Mouse (Mus musculus) heart, postnatal 25 days (tissue): ENCODE measurements at regions not wholly inside any gene's neighbourhood (a gene's known extent, or its start where the extent isn't known, plus 50 kb on each side); places are given as distances from the start of the nearest gene placed in this dataset.

Experiments
- DNase-seq: peaks from one replicate; pipeline ENCODE4 v3.0.0; 2022; ENCODE audit warnings: low spot score
- intact Hi-C: fragments of 180-260 bp; cut with DNase I; formaldehyde crosslinking; loops from one replicate; pipeline ENCODE4 v1.15.1; 2025

- DNase-seq = no peak
- intact Hi-C loops = no loop called here
Observed at GRCm38 (mm10) chr1:194231206-194231605, 386.8 kb upstream of the Plxna2 start.

- no peak for DNase-seq
- intact Hi-C loops = no loop called here
Observed at GRCm38 (mm10) chr1:194226550-194227160, 391.4 kb upstream of the Plxna2 start.

DNA sequence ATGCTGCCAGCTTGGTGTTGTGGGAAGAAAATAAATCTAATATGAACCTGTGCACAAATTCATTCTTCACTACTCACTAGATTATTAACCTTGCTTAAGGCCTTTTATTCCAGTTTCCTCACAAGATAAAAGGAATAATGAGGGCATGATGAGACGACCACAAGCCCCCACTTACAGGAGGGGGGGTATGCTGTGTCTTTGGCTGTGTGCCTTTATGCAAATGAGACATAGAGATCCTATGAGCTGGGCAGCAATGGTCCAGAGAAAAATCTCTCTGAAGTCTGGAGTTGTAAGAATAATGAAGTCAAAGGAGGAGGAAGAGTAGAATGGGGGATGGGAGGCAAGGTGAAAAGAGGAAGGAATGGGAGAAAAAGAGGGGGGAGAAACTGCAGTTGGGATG lies 392.2 kb upstream of the Plxna2 start:
- intact Hi-C loops = no loop called here
- no peak for DNase-seq

DNA sequence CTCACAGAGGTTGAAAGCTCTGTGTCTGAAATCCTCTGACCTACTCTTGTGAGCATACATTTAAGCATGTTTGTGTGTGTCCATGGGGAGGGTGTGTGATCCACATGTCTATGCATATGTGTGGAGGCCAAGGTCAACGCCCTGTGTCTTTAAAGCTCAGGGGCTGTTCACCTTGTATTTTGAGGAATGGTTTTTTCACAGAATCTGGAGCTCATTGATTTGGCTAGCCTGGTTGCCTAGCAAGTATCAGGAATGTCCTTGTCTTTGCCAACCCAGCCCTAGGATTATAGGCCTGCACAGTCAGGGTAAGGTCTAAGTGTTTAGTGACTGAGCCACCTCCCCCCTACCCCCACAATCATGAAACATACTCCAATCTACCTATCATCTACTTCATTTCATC lies 394.0 kb upstream of the Plxna2 start:
- DNase-seq = no peak
- intact Hi-C loops = loop anchor here (5.0 kb wide), 1 partner anchor 527 kb away; no protein-coding TSS in a partner anchor

GRCm38 (mm10) chr1:194223610-194224009 lies 394.4 kb upstream of the Plxna2 start:
- no peak for DNase-seq
- intact Hi-C loops = loop anchor here (2.0 to 5.0 kb wide), 3 partner anchors 526 to 837 kb away; no protein-coding TSS in a partner anchor

- DNase-seq = peak; percentile 53
- intact Hi-C loops = loop anchor here (2.0 to 5.0 kb wide), 3 partner anchors 526 to 836 kb away; no protein-coding TSS in a partner anchor
Observed at GRCm38 (mm10) chr1:194223015-194223414, 395.0 kb upstream of the Plxna2 start.

DNA sequence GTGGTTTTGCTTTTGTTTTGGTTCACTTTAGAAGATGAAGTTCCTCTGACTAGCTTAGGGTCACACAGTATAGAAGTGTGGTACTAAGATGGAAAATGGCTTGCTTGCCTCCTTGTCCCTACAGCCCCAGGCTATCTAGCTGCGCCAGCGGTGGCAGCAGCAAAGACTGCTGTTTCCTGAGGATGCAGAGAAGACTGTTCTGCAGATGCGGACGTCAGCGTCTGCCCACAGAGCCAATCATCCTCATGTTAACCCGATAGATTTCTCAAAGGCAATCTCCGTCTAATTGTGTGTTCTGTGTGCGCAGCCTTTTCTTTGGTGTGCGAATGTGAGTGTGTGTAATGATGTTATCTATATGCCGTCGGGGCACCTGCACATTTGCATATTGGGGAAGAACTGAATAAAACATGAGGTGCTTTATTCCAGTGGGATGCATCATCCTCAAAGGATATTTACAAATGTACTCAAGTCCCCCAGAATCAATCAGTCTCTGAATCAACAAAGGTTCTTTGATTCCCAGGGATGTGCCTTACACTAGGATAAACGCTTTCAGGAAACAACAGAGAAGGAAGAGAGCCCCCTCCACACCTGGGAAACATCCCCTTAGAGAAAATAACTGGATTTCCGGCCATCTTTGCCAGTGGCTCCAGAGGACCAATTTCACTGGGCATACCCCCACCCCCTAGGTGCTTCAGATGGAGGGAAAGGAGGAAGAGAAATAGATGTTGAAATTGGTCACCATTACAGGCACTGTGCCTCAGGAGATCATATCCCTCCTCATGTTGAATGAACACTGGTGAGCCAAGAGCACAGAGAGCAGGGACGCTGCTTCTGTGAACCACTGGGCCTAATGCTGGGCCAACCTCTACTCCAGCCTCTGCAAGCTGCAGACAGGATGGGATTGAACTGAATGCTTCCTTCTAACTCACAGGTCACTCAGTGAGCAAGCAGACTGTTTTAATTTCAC lies 409.7 kb upstream of the Plxna2 start:
- no peak for DNase-seq
- intact Hi-C loops = no loop called here

GRCm38 (mm10) chr1:194197516-194197915 lies 420.5 kb upstream of the Plxna2 start:
- DNase-seq = peak; percentile 4

DNA sequence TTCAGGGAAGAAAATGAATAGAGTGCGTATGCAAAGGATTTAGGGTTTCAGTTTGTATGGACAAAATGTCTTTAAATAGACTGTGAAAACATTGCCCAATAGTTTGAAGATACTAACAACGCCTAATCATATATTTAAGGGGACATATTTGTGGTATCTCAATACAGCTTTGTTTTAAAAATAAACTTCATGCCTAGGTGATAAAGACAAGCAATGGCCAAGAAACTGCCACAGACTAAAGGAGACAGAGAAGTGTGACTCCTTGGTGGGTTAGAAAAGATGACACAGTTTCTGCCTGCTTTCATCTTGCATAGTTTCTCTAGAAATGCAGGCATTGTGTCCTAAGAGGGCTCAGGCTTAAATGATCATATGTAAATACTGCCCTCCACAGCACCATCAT lies 435.7 kb upstream of the Plxna2 start:
- intact Hi-C loops = no loop called here

More at GRCm38 (mm10) chr1:194197516-194197915, 420.5 kb upstream of the Plxna2 start:
- intact Hi-C loops = no loop called here

DNA sequence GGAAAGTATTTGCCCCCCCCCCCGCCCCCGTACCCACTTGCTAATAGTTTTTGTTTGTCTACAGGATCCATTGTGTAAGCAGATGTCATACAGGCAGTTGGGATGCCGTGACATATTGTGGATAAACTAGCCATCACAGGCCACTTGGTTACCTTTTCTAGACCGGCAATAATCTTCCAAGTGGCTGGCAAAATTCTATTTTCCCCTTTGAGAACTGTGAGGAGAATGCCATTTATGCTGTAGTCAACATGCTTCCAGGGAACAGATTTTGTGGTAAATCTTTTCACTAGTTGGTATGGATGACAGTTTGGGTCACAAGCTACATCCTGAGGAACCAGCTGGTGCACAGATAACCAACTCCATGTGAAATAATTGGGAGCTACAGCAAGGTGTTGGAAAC lies 456.5 kb upstream of the Plxna2 start:
- intact Hi-C loops = no loop called here

More for the DNA sequence above, 435.7 kb upstream of the Plxna2 start:
- no peak for DNase-seq

GRCm38 (mm10) chr1:194160761-194161461 lies 457.1 kb upstream of the Plxna2 start:
- DNase-seq = no peak
- intact Hi-C loops = no loop called here

More for the DNA sequence above, 456.5 kb upstream of the Plxna2 start:
- no peak for DNase-seq

DNA sequence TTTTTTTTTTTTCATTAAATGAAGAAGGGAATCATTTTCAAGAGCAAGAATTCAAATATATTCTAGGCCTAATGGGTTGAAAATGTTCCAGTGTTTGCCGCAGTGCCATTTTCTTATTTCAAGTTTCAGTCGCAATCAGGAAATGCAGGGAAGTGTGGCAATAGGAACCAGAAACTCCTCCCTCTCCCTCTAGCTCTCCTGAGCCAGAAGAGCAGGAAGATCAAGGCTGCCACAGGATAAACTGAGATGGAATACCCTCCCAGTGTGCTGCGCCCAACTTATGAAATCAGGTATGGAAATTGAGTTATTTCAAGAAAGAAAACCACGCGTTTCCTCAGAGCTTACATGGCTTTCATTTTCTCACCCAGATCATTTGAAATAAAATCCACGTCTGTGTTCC lies 460.8 kb upstream of the Plxna2 start:
- intact Hi-C loops = no loop called here
- no peak for DNase-seq

GRCm38 (mm10) chr1:194148416-194149364 lies 469.3 kb upstream of the Plxna2 start:
- intact Hi-C loops = no loop called here
- no peak for DNase-seq

DNA sequence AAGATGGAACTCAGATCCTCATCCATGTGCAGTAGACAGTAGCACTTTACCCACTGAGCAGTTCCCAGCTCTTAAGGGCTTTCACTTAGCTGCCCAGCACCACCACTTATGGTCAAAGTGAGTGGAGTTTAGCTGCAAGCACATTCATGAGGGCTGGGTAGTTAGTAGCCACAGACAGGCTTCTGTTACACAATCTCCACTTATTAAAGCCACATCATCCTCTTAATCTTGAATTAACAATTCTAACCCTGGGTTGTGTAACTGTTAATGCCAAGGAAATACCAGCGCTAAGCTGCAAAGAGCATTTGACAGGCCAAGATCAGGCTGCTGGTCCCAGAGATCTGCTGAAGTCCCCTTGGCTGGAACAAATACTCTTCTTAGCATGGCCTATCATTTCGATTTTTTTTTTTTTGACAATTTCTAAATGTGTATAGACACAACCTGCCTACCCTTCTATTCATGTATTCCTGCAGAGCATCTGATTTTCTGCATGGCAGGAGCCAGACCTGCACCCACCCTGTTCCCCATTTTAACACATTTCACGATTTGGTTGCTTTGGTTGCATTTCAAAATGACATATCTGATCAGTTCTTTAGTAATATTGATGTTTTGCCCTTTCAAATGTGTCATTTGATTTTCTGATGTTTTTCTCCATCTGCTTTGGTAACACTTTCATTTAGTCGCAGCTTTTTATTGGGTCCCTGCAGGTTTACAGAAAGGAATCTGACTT lies 500.2 kb upstream of the Plxna2 start:
- no peak for DNase-seq
- intact Hi-C loops = no loop called here

- DNase-seq = no peak
- intact Hi-C loops = no loop called here
Observed at GRCm38 (mm10) chr1:194114399-194114798, 503.6 kb upstream of the Plxna2 start.

DNA sequence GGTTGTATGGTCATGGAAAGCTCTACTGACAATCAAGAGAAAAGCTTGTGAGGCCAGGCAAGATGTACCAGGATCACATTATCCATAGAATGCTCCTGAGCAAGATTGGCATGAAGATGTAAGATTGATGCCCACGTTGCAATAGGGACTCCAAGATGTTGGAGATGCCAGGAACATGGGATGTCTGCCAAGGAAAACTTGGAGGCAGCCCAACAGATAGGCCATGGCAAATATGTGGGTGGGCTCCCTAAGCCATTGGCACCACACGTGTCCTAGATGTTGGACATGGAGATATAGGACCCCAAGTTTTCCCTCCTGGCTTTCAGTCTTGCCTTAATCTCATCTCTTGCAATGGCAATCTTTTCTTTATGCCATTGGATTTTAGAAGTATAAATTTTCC lies 506.1 kb upstream of the Plxna2 start:
- intact Hi-C loops = no loop called here
- DNase-seq = no peak

GRCm38 (mm10) chr1:194109172-194110071 lies 508.6 kb upstream of the Plxna2 start:
- intact Hi-C loops = no loop called here
- no peak for DNase-seq

GRCm38 (mm10) chr1:194108132-194108531 lies 509.9 kb upstream of the Plxna2 start:
- intact Hi-C loops = no loop called here
- DNase-seq = no peak
